Mouse (Mus musculus) embryonic fibroblast, embryonic 13.5 days (primary cell): ENCODE data around the gene Tkt. TPM values are rescaled to one million over a fixed set of nuclear protein-coding genes. Genes with fewer than 3 reads are reported as not detected.

Experiments used
- H3K27ac ChIP-seq: 2 replicates; pipeline ENCODE4 v1.5.1; 2012; ENCODE audit warnings: low read length, control low read depth, inconsistent platforms; ENCODE audit not compliant: insufficient read depth
- H3K4me1 ChIP-seq: 2 replicates; pipeline ENCODE4 v1.6.1; 2011; ENCODE audit warnings: low read length; ENCODE audit not compliant: control insufficient read depth, insufficient read depth
- H3K4me3 ChIP-seq: 2 replicates; pipeline ENCODE4 v1.5.1; 2011; ENCODE audit warnings: mild to moderate bottlenecking, control low read depth, low read length; ENCODE audit not compliant: insufficient read depth
- CTCF ChIP-seq: IDR thresholded peaks from 2 replicates; pipeline ENCODE4 v1.5.1; 2011; ENCODE audit warnings: mild to moderate bottlenecking, control low read depth, low read length, moderate library complexity, borderline replicate concordance; ENCODE audit not compliant: insufficient read depth
- POLR2A ChIP-seq: IDR thresholded peaks from 2 replicates; pipeline ENCODE4 v1.6.1; 2011; ENCODE audit warnings: low read depth, mild to moderate bottlenecking, control low read depth, low read length, moderate library complexity
- polyA plus RNA-seq: library from polyadenylated mRNA; stranded (reverse); fragments of >200 nt; gene quantifications from 2 replicates; pipeline ENCODE4 v1.2.4, GENCODE M21; 2011; ENCODE audit warnings: low read depth; ENCODE audit not compliant: missing spikeins, insufficient read length

Tkt gene
- polyA plus RNA-seq, 1 experiment = 288 TPM

- H3K27ac ChIP-seq = no peak overlapping the region
- H3K4me1 ChIP-seq = peaks cover 4% of the 10 kb centered on the region; the same call in 1 of the 2 replicates
- TF ChIP-seq CTCF (no peak), POLR2A (no peak)
- no peak overlapping the region for H3K4me3 ChIP-seq
Measured at GRCm38 (mm10) chr14:30579882-30580281, 31.7 kb downstream of the Tkt start.

GRCm38 (mm10) chr14:30581238-30581637, 33.1 kb downstream of the Tkt start:
- TF ChIP-seq CTCF = no peak
- TF ChIP-seq POLR2A = no peak
- Histone ChIP-seq H3K27ac (no peak overlapping the region), H3K4me3 (no peak overlapping the region), H3K4me1 (peaks cover 4% of the 10 kb centered on the region; the same call in 1 of the 2 replicates)

GRCm38 (mm10) chr14:30584077-30584476, 35.9 kb downstream of the Tkt start:
- Histone ChIP-seq H3K4me3 (no peak overlapping the region), H3K27ac (no peak overlapping the region), H3K4me1 (peaks cover 11% of the 10 kb centered on the region; the same call in 1 of the 2 replicates)
- no peak for TF ChIP-seq POLR2A
- no peak for TF ChIP-seq CTCF

GRCm38 (mm10) chr14:30584497-30585251, 36.5 kb downstream of the Tkt start:
- TF ChIP-seq POLR2A (no peak), CTCF (no peak)
- no peak overlapping the region for H3K27ac ChIP-seq
- peaks cover 11% of the 10 kb centered on the region; the same call in 1 of the 2 replicates for H3K4me1 ChIP-seq
- no peak overlapping the region for H3K4me3 ChIP-seq

GRCm38 (mm10) chr14:30585323-30585722, 37.2 kb downstream of the Tkt start:
- Histone ChIP-seq H3K4me1 (peaks cover 11% of the 10 kb centered on the region; the same call in 1 of the 2 replicates), H3K4me3 (no peak overlapping the region), H3K27ac (no peak overlapping the region)
- TF ChIP-seq POLR2A = no peak
- no peak for TF ChIP-seq CTCF

- TF ChIP-seq CTCF (no peak), POLR2A (no peak)
- H3K4me1 ChIP-seq = peaks cover 11% of the 10 kb centered on the region; the same call in 1 of the 2 replicates
- no peak overlapping the region for H3K4me3 ChIP-seq
- H3K27ac ChIP-seq = no peak overlapping the region
Measured at GRCm38 (mm10) chr14:30586780-30587461, 38.8 kb downstream of the Tkt start.

GRCm38 (mm10) chr14:30590041-30590645, 42.0 kb downstream of the Tkt start:
- no peak for TF ChIP-seq POLR2A
- TF ChIP-seq CTCF = no peak
- Histone ChIP-seq H3K27ac (no peak overlapping the region), H3K4me3 (no peak overlapping the region), H3K4me1 (peaks cover 24% of the 10 kb centered on the region)

GRCm38 (mm10) chr14:30590918-30591317, 42.8 kb downstream of the Tkt start:
- H3K4me1 ChIP-seq = peaks cover 24% of the 10 kb centered on the region
- no peak overlapping the region for H3K4me3 ChIP-seq
- TF ChIP-seq CTCF (no peak), POLR2A (no peak)
- no peak overlapping the region for H3K27ac ChIP-seq

GRCm38 (mm10) chr14:30591417-30591816, 43.3 kb downstream of the Tkt start:
- no peak overlapping the region for H3K4me3 ChIP-seq

More at GRCm38 (mm10) chr14:30591417-30591816, 43.3 kb downstream of the Tkt start:
- TF ChIP-seq CTCF = peak; percentile 97
- TF ChIP-seq POLR2A = no peak
- Histone ChIP-seq H3K4me1 (peaks cover 24% of the 10 kb centered on the region), H3K27ac (no peak overlapping the region)
